In the genomic region with DNA sequence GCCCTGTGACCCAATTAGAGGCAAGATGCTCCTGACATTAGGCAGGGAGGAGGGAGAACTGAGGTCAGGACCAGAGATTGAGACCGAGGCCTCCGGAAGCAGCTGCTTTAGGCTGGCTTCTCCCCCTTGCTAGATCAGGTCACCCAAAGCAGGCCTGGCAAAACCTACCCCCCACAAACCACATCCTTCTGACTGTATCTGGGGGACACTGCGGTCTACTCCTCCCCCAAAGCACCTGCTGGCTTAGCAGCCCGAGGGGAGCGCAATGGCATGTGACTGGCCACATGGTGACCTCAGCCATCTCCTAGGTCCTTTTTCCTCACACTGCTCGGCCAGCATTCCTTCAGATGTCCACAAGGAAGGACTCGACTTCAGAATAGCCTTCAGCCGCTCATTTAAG, we compare ENCODE assay signal across 8 mouse cellular contexts. TPM values are rescaled to one million over a fixed set of nuclear protein-coding genes. Genes with fewer than 3 reads are reported as not detected.
A peak's percentile ranks its signal among the peaks of the same experiment; 100 is the strongest.
DNase-seq lines count a peak whose midpoint lies in the region; ATAC-seq and TF ChIP-seq lines count a peak whose summit lies in the region.

No protein-coding gene starts in this region.

- peak overlapping the region; percentile 87 for H3K4me2 ChIP-seq in lung, embryonic 14.5 days
- peak overlapping the region; percentile 91 for H3K4me2 ChIP-seq in embryonic facial prominence, embryonic 14.5 days (ENCODE audit: low read depth, low read length)

- H3K9me3 ChIP-seq in lung, embryonic 14.5 days (ENCODE audit: low read depth, low read length) = no peaks in the 10 kb centered on the region
- no peaks in the 10 kb centered on the region for H3K9me3 ChIP-seq in embryonic facial prominence, embryonic 14.5 days (ENCODE audit: control insufficient read depth, low read length)
- no peaks in the 10 kb centered on the region for H3K9me3 ChIP-seq in limb, embryonic 10.5 days (replicated peaks)

- H3K4me3 ChIP-seq in lung, embryonic 14.5 days (ENCODE audit: low read depth, low read length) = peak overlapping the region; percentile 70
- peak overlapping the region; percentile 76 for H3K4me3 ChIP-seq in embryonic facial prominence, embryonic 14.5 days (ENCODE audit: low read depth, low read length)
- H3K4me3 ChIP-seq in limb, embryonic 10.5 days = peak overlapping the region; percentile 68
- peak overlapping the region; percentile 73 for H3K4me3 ChIP-seq in spleen, adult 2 months (ENCODE audit: extremely low read depth, insufficient read depth, insufficient read length)

- peak overlapping the region; percentile 34; the same call in 1 of the 2 replicates for H3K9ac ChIP-seq in lung, embryonic 14.5 days
- H3K9ac ChIP-seq in embryonic facial prominence, embryonic 14.5 days (ENCODE audit: low read depth, low read length) = peak overlapping the region; percentile 85; the same call in 1 of the 2 replicates

- no peaks in the 10 kb centered on the region for H3K36me3 ChIP-seq in lung, embryonic 14.5 days (ENCODE audit: insufficient read depth)
- H3K36me3 ChIP-seq in embryonic facial prominence, embryonic 14.5 days (ENCODE audit: control insufficient read depth, insufficient read depth, low read length) = no peaks in the 10 kb centered on the region
- no peaks in the 10 kb centered on the region for H3K36me3 ChIP-seq in limb, embryonic 10.5 days
- no peaks in the 10 kb centered on the region for H3K36me3 ChIP-seq in spleen, adult 2 months (ENCODE audit: control insufficient read depth, insufficient read depth, low read length)

- no peak for DNase-seq in lung, embryonic 14.5 days
- no peak for DNase-seq in lung, postnatal 4 days
- DNase-seq in embryonic facial prominence, embryonic 14.5 days (ENCODE audit: low spot score) = no peak
- DNase-seq in limb, embryonic 10.5 days (ENCODE audit: low spot score) = no peak
- DNase-seq in spleen, adult 2 months (ENCODE audit: low read depth in 1 of 2, low spot score in 2 of 2) = peak; percentile 69 to 83
- DNase-seq in adrenal gland, adult (ENCODE audit: inconsistent age in 2 of 2, low spot score in 1 of 2) = no peak
- no peak for DNase-seq in urinary bladder, postnatal 10 days (ENCODE audit: low spot score)
- no peak for DNase-seq in adrenal gland, adult 18-20 months (ENCODE audit: low spot score in 2 of 2)

- 0 out of 2 replicates have a peak overlapping the region, but pooled peaks have one; percentile 33 for H3K27ac ChIP-seq in lung, embryonic 14.5 days (ENCODE audit: low read depth)
- H3K27ac ChIP-seq in embryonic facial prominence, embryonic 14.5 days (replicated peaks; ENCODE audit: low read depth, low read length) = no peak overlapping the region
- H3K27ac ChIP-seq in limb, embryonic 10.5 days = 0 out of 2 replicates have a peak overlapping the region, but pooled peaks have one; percentile 14
- peak overlapping the region; percentile 93 for H3K27ac ChIP-seq in spleen, adult 2 months (ENCODE audit: insufficient read depth, low read length)

- no peak for ATAC-seq in lung, embryonic 14.5 days (ENCODE audit: insufficient read depth)
- ATAC-seq in embryonic facial prominence, embryonic 14.5 days (ENCODE audit: low read depth) = no peak

- TF ChIP-seq CTCF in lung, embryonic 14.5 days (IDR thresholded peaks at IDR 0.05; ENCODE audit: low read depth) = no peak
- no peak for TF ChIP-seq CTCF in spleen, adult 2 months (IDR thresholded peaks at IDR 0.05; ENCODE audit: extremely low read depth, insufficient read depth, insufficient read length, insufficient replicate concordance)

- no peaks in the 10 kb centered on the region for H3K27me3 ChIP-seq in lung, embryonic 14.5 days (ENCODE audit: insufficient read depth, low read length)
- H3K27me3 ChIP-seq in embryonic facial prominence, embryonic 14.5 days (replicated peaks; ENCODE audit: control insufficient read depth, insufficient read depth, low read length) = no peaks in the 10 kb centered on the region
- H3K27me3 ChIP-seq in limb, embryonic 10.5 days (ENCODE audit: low read depth, poor library complexity, severe bottlenecking) = peaks cover 50% of the 10 kb centered on the region
- no peaks in the 10 kb centered on the region for H3K27me3 ChIP-seq in spleen, adult 2 months (ENCODE audit: control insufficient read depth, insufficient read depth, low read length)

- TF ChIP-seq POLR2A in spleen, adult 2 months (IDR thresholded peaks at IDR 0.05; ENCODE audit: low read depth, low read length) = no peak

- peaks cover 36% of the 10 kb centered on the region for H3K4me1 ChIP-seq in lung, embryonic 14.5 days (ENCODE audit: insufficient read depth)
- peaks cover 52% of the 10 kb centered on the region for H3K4me1 ChIP-seq in embryonic facial prominence, embryonic 14.5 days (ENCODE audit: control insufficient read depth, insufficient read depth, low read length)
- peaks cover 72% of the 10 kb centered on the region for H3K4me1 ChIP-seq in limb, embryonic 10.5 days
- peaks cover 31% of the 10 kb centered on the region; the same call in 1 of the 2 replicates for H3K4me1 ChIP-seq in spleen, adult 2 months (ENCODE audit: control insufficient read depth, insufficient read depth, insufficient read length)

- WGBS in lung, embryonic 14.5 days = 31% methylated on average over 8 of the region's 8 CpGs
- WGBS in embryonic facial prominence, embryonic 14.5 days = 32% methylated on average over 8 of the region's 8 CpGs
- WGBS in limb, embryonic 10.5 days = 34% methylated on average over 8 of the region's 8 CpGs
- whole genome bisulfite sequencing in spleen, adult 2 months = 6% methylated on average over 8 of the region's 8 CpGs

RNA-seq across cellular contexts. Expression of a gene that starts 2.5 kb away (rescaled TPM):
- polyA plus RNA-seq in lung, embryonic 14.5 days (2014; fragmentation: Nextera tagmentation; extraction: Ambion mirVana) = 101 and 103 TPM in 2 replicates
- polyA plus RNA-seq in embryonic facial prominence, embryonic 14.5 days (2014; fragmentation: Nextera tagmentation; extraction: Ambion mirVana) = 57.1 and 58.4 TPM in 2 replicates
- 22.1 and 24.2 TPM in 2 replicates for polyA plus RNA-seq in limb, embryonic 10.5 days (2016; fragmentation: Nextera tagmentation; extraction: Ambion mirVana)
- polyA plus RNA-seq in spleen, adult 2 months (2012; rRNA removed) = 21.0 and 25.0 TPM in 2 replicates
- total RNA-seq in adrenal gland, adult 18-20 months (2021) = 100 to 1,000 TPM; 133 to 150 TPM

RNA-seq across cellular contexts. Expression of a gene that starts 15.6 kb away (rescaled TPM):
- 65.6 and 68.7 TPM in 2 replicates for polyA plus RNA-seq in lung, embryonic 14.5 days (2014; fragmentation: Nextera tagmentation; extraction: Ambion mirVana)
- 63.3 and 68.3 TPM in 2 replicates for polyA plus RNA-seq in embryonic facial prominence, embryonic 14.5 days (2014; fragmentation: Nextera tagmentation; extraction: Ambion mirVana)
- polyA plus RNA-seq in limb, embryonic 10.5 days (2016; fragmentation: Nextera tagmentation; extraction: Ambion mirVana) = 54.4 and 54.5 TPM in 2 replicates
- 111 and 172 TPM in 2 replicates for polyA plus RNA-seq in spleen, adult 2 months (2012; rRNA removed)
- total RNA-seq in adrenal gland, adult 18-20 months (2021) = 10 to 100 TPM; 28.7 to 33.3 TPM

RNA-seq across cellular contexts. Expression of a gene that starts 19.6 kb away (rescaled TPM):
- 14.4 and 14.9 TPM in 2 replicates for polyA plus RNA-seq in lung, embryonic 14.5 days (2014; fragmentation: Nextera tagmentation; extraction: Ambion mirVana)
- 12.5 and 14.7 TPM in 2 replicates for polyA plus RNA-seq in embryonic facial prominence, embryonic 14.5 days (2014; fragmentation: Nextera tagmentation; extraction: Ambion mirVana)
- 2.2 and 3.2 TPM in 2 replicates for polyA plus RNA-seq in limb, embryonic 10.5 days (2016; fragmentation: Nextera tagmentation; extraction: Ambion mirVana)
- polyA plus RNA-seq in spleen, adult 2 months (2012; rRNA removed) = 16.4 and 17.2 TPM in 2 replicates
- total RNA-seq in adrenal gland, adult 18-20 months (2021) = 1 to 10 TPM in 1 of 2 experiments, not detected in 1; 5.7 TPM

RNA-seq across cellular contexts. Expression of a gene that starts 32.4 kb away (rescaled TPM):
- polyA plus RNA-seq in lung, embryonic 14.5 days (2014; fragmentation: Nextera tagmentation; extraction: Ambion mirVana) = not detected in 2 replicates
- polyA plus RNA-seq in embryonic facial prominence, embryonic 14.5 days (2014; fragmentation: Nextera tagmentation; extraction: Ambion mirVana) = not detected in 2 replicates
- not detected in 2 replicates for polyA plus RNA-seq in limb, embryonic 10.5 days (2016; fragmentation: Nextera tagmentation; extraction: Ambion mirVana)
- not detected in 2 replicates for polyA plus RNA-seq in spleen, adult 2 months (2012; rRNA removed)
- not detected for total RNA-seq in adrenal gland, adult 18-20 months (2021)

RNA-seq across cellular contexts. Expression of a gene that starts 36.2 kb away (rescaled TPM):
- polyA plus RNA-seq in lung, embryonic 14.5 days (2014; fragmentation: Nextera tagmentation; extraction: Ambion mirVana) = 5.5 and 6.7 TPM in 2 replicates
- 15.6 and 20.6 TPM in 2 replicates for polyA plus RNA-seq in embryonic facial prominence, embryonic 14.5 days (2014; fragmentation: Nextera tagmentation; extraction: Ambion mirVana)
- 0.15 and 3.0 TPM in 2 replicates for polyA plus RNA-seq in limb, embryonic 10.5 days (2016; fragmentation: Nextera tagmentation; extraction: Ambion mirVana)
- polyA plus RNA-seq in spleen, adult 2 months (2012; rRNA removed) = 0.82 and 1.2 TPM in 2 replicates
- total RNA-seq in adrenal gland, adult 18-20 months (2021) = 1 to 10 TPM in 1 of 2 experiments, under 1 TPM in 1; 0.76 to 1.7 TPM

Comparison
In these comparisons a context has a peak if more than half of its experiments do, and no peak if none do; other contexts are left out.
1. DNase-seq: peak in spleen, adult 2 months (2 of 2); none in lung, embryonic 14.5 days (single experiment), lung, postnatal 4 days (0 of 2), embryonic facial prominence, embryonic 14.5 days (single experiment), limb, embryonic 10.5 days (single experiment), adrenal gland, adult (0 of 2), urinary bladder, postnatal 10 days (single experiment) and adrenal gland, adult 18-20 months (0 of 2).
2. Peak in every context shown above with its lines, with median percentiles within 50 percentile points of each other: H3K4me3 ChIP-seq.